In the genomic region with DNA sequence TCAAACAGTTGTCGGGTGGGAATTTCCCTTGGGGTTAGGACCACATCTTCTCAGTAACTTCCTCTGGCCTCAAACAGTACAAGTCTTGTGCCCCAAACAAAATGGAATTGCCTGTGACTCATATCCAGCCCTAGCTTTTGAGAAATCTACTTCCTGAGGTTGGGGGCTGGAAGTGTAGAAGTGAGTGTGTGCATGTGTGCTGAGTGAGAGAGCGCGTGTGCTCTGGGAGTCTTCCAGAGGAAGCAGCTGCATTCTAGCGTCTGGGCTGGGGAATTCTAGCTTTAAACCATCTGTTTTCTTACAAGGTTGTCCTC, we compare ENCODE assay signal across 10 mouse cellular contexts. TPM values are rescaled to one million over a fixed set of nuclear protein-coding genes. Genes with fewer than 3 reads are reported as not detected.
A peak's percentile ranks its signal among the peaks of the same experiment; 100 is the strongest.
DNase-seq lines count a peak whose midpoint lies in the region; ATAC-seq lines count a peak whose summit lies in the region.
"Had no signal": no experiment of that assay in that cellular context is flagged by ENCODE, and none has a peak within 500 bp of the region (broad histone marks: within the 10 kb centered on the region; RNA-seq: fewer than 3 reads in every experiment).

No protein-coding gene starts in this region.

- H3K27me3 ChIP-seq in midbrain, embryonic 10.5 days (ENCODE audit: low read depth, poor library complexity, severe bottlenecking): no peaks in the 10 kb centered on the region
- H3K27me3 ChIP-seq: embryonic facial prominence, embryonic 13.5 days; neural tube, embryonic 12.5 days had no signal

- H3K4me3 ChIP-seq in midbrain, embryonic 10.5 days: no peak overlapping the region
- H3K4me3 ChIP-seq: embryonic facial prominence, embryonic 13.5 days; neural tube, embryonic 12.5 days had no signal

- no peaks in the 10 kb centered on the region for H3K9me3 ChIP-seq in midbrain, embryonic 10.5 days (replicated peaks)
- H3K9me3 ChIP-seq: embryonic facial prominence, embryonic 13.5 days; neural tube, embryonic 12.5 days had no signal

- DNase-seq in adrenal gland, postnatal 10 days: peak; percentile 10
- no peak for DNase-seq in adrenal gland, postnatal 25 days
- DNase-seq in heart, postnatal 36 days: peak; percentile 27 to 42
- DNase-seq in lung, postnatal 10 days: peak; percentile 41
- DNase-seq in thymus, postnatal 36 days: peak; percentile 15 to 26
- no peak for DNase-seq in adrenal gland, postnatal 36 days
- DNase-seq in midbrain, embryonic 10.5 days (ENCODE audit: low spot score): no peak

- 83% methylated on average over 4 of the region's 4 CpGs for WGBS in midbrain, embryonic 10.5 days

- ATAC-seq in CD4-positive, CD25-positive, alpha-beta regulatory T cell, adult 4 months: peak; percentile 71

- H3K27ac ChIP-seq in midbrain, embryonic 10.5 days (replicated peaks): no peak overlapping the region
- H3K27ac ChIP-seq: embryonic facial prominence, embryonic 13.5 days; neural tube, embryonic 12.5 days had no signal

- H3K36me3 ChIP-seq in midbrain, embryonic 10.5 days: no peaks in the 10 kb centered on the region
- H3K36me3 ChIP-seq: embryonic facial prominence, embryonic 13.5 days; neural tube, embryonic 12.5 days had no signal

- intact Hi-C loops in heart, postnatal 36 days (cut with DNase I): loop anchor here (5.0 kb wide), 2 partner anchors 36 to 106 kb away; partner anchors contain the start of gene Lcp2

- 0 out of 2 replicates have a peak, but pooled peaks cover 4% of the 10 kb centered on the region for H3K4me1 ChIP-seq in midbrain, embryonic 10.5 days
- H3K4me1 ChIP-seq: neural tube, embryonic 12.5 days had no signal

RNA-seq across cellular contexts. Expression of gene Kcnip1, which starts 17.9 kb away (rescaled TPM):
- 1 to 10 TPM; 3.9 to 4.8 TPM for total RNA-seq in adrenal gland, postnatal 10 days (2021)
- 4.2 TPM in 2 replicates for total RNA-seq in adrenal gland, postnatal 25 days (2021)
- polyA plus RNA-seq in CD4-positive, CD25-positive, alpha-beta regulatory T cell, adult 4 months (2017; shearing (Covaris generic)): not detected
- total RNA-seq in heart, postnatal 36 days (2021): under 1 TPM in 1 of 2 experiments, not detected in 1; 0.11 TPM
- 1 to 10 TPM; 2.2 to 3.5 TPM for total RNA-seq in adrenal gland, postnatal 36 days (2021)
- polyA plus RNA-seq in midbrain, embryonic 10.5 days (2016; fragmentation: Nextera tagmentation; extraction: Ambion mirVana): 5.8 and 8.1 TPM in 2 replicates

RNA-seq across cellular contexts. Expression of gene Lcp2, which starts 35.9 kb away (rescaled TPM):
- total RNA-seq in adrenal gland, postnatal 10 days (2021): 1 to 10 TPM; 5.0 to 5.5 TPM
- total RNA-seq in adrenal gland, postnatal 25 days (2021): 1.3 and 3.0 TPM in 2 replicates
- 100 to 1,000 TPM; 477 to 563 TPM for polyA plus RNA-seq in CD4-positive, CD25-positive, alpha-beta regulatory T cell, adult 4 months (2017; shearing (Covaris generic))
- total RNA-seq in heart, postnatal 36 days (2021): 1 to 10 TPM; 1.7 to 2.9 TPM
- 1 to 10 TPM; 2.2 to 2.5 TPM for total RNA-seq in adrenal gland, postnatal 36 days (2021)
- polyA plus RNA-seq in midbrain, embryonic 10.5 days (2016; fragmentation: Nextera tagmentation; extraction: Ambion mirVana): 1.8 and 2.6 TPM in 2 replicates

RNA-seq across cellular contexts. Expression of gene Kcnmb1, which starts 48.0 kb away (rescaled TPM):
- total RNA-seq in adrenal gland, postnatal 10 days (2021): under 1 TPM; 0.12 to 0.42 TPM
- total RNA-seq in adrenal gland, postnatal 25 days (2021): 0.15 and 0.19 TPM in 2 replicates
- 1 to 10 TPM in 1 of 2 experiments, under 1 TPM in 1; 0.79 to 1.0 TPM for polyA plus RNA-seq in CD4-positive, CD25-positive, alpha-beta regulatory T cell, adult 4 months (2017; shearing (Covaris generic))
- total RNA-seq in heart, postnatal 36 days (2021): under 1 TPM; 0.84 to 0.97 TPM
- total RNA-seq in adrenal gland, postnatal 36 days (2021): under 1 TPM; 0.13 TPM
- polyA plus RNA-seq in midbrain, embryonic 10.5 days (2016; fragmentation: Nextera tagmentation; extraction: Ambion mirVana): 0.19 and 0.25 TPM in 2 replicates

Comparison
In these comparisons a context has a peak if more than half of its experiments do, and no peak if none do; other contexts are left out.
1. DNase-seq: peak in adrenal gland, postnatal 10 days (single experiment), heart, postnatal 36 days (2 of 2), lung, postnatal 10 days (single experiment) and thymus, postnatal 36 days (2 of 2); none in adrenal gland, postnatal 25 days (single experiment), adrenal gland, postnatal 36 days (0 of 2) and midbrain, embryonic 10.5 days (single experiment).